Comparison of ENCODE assay signal across 15 mouse cellular contexts in the genomic region with DNA sequence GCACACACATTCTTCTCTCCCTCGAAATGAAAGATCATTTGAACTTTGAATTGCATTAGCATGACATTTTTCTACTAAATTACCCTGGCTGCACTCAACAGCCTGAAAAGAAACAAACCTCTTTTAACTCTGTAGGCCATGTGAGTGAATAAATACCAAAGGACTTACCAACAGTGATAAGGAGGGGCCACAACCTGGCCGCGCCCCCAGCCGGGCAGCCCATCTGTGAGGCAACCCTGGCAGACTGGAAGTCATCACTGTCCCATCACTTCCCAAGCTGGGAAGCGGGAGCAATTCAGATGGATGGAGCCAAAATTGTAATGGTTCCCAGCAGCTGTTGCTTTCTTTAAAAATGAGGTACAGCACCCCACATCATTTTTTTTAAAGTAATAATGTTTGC.
A peak's percentile ranks its signal among the peaks of the same experiment; 100 is the strongest.
DNase-seq lines count a peak whose midpoint lies in the region; ATAC-seq and TF ChIP-seq lines count a peak whose summit lies in the region.
"Had no signal": no experiment of that assay in that cellular context is flagged by ENCODE, and none has a peak within 500 bp of the region (broad histone marks: within the 10 kb centered on the region; RNA-seq: fewer than 3 reads in every experiment).

No protein-coding gene starts in this region.

- no peak overlapping the region for H3K9ac ChIP-seq in kidney, embryonic 14.5 days (ENCODE audit: low read depth, low read length)
- no peak overlapping the region for H3K9ac ChIP-seq in lung, postnatal 0 days (replicated peaks; ENCODE audit: low read depth)
- H3K9ac ChIP-seq: liver, embryonic 14.5 days; midbrain, embryonic 12.5 days had no signal

- no peak overlapping the region for H3K4me3 ChIP-seq in kidney, embryonic 14.5 days (ENCODE audit: low read length)
- H3K4me3 ChIP-seq in embryonic facial prominence, embryonic 10.5 days, result no peak overlapping the region
- no peak overlapping the region for H3K4me3 ChIP-seq in lung, postnatal 0 days (ENCODE audit: low read depth, low read length)
- H3K4me3 ChIP-seq: limb, embryonic 10.5 days; midbrain, embryonic 12.5 days had no signal

- no peak overlapping the region for H3K4me2 ChIP-seq in kidney, embryonic 14.5 days (replicated peaks; ENCODE audit: low read depth, low read length)
- no peak overlapping the region for H3K4me2 ChIP-seq in lung, postnatal 0 days (replicated peaks; ENCODE audit: low read depth, low read length)
- H3K4me2 ChIP-seq: midbrain, embryonic 12.5 days had no signal

- no peaks in the 10 kb centered on the region for H3K9me3 ChIP-seq in kidney, embryonic 14.5 days (ENCODE audit: control insufficient read depth, low read length)
- H3K9me3 ChIP-seq in embryonic facial prominence, embryonic 10.5 days, result no peaks in the 10 kb centered on the region
- H3K9me3 ChIP-seq in lung, postnatal 0 days (ENCODE audit: low read length), result no peaks in the 10 kb centered on the region
- H3K9me3 ChIP-seq: limb, embryonic 10.5 days; midbrain, embryonic 12.5 days had no signal

- no peaks in the 10 kb centered on the region for H3K36me3 ChIP-seq in kidney, embryonic 14.5 days (ENCODE audit: control insufficient read depth, insufficient read depth, low read length)
- no peaks in the 10 kb centered on the region for H3K36me3 ChIP-seq in embryonic facial prominence, embryonic 10.5 days (replicated peaks)
- H3K36me3 ChIP-seq in lung, postnatal 0 days (ENCODE audit: insufficient read depth, low read length), result no peaks in the 10 kb centered on the region
- H3K36me3 ChIP-seq: limb, embryonic 10.5 days; midbrain, embryonic 12.5 days had no signal

- ATAC-seq in kidney, embryonic 14.5 days (ENCODE audit: low FRiP score, low TSS enrichment), result no peak
- ATAC-seq in lung, postnatal 0 days, result no peak
- ATAC-seq in frontal cortex, adult (ENCODE audit: low TSS enrichment), result no peak

- DNase-seq in cerebellum, postnatal 14 days, result peak; percentile 36 to 44
- no peak for DNase-seq in cerebellum, adult 11 months
- DNase-seq in kidney, postnatal 10 days, result peak; percentile 12
- peak; percentile 25 for DNase-seq in embryonic facial prominence, embryonic 10.5 days (ENCODE audit: low spot score)
- peak; percentile 5 for DNase-seq in lung, postnatal 0 days (ENCODE audit: low spot score)
- no peak for DNase-seq in adrenal gland, adult 2 months
- DNase-seq: adrenal gland, postnatal 25 days; heart, postnatal 4 days; layer of hippocampus, adult 9-11 months; thymus, adult 18-20 months had no signal

- TF ChIP-seq EP300 in lung, postnatal 0 days (IDR thresholded peaks at IDR 0.05), result no peak

- no peaks in the 10 kb centered on the region for H3K4me1 ChIP-seq in kidney, embryonic 14.5 days (ENCODE audit: control insufficient read depth, insufficient read depth, low read length)
- H3K4me1 ChIP-seq in embryonic facial prominence, embryonic 10.5 days, result peaks cover 6% of the 10 kb centered on the region; the same call in 1 of the 2 replicates
- no peaks in the 10 kb centered on the region for H3K4me1 ChIP-seq in lung, postnatal 0 days (ENCODE audit: insufficient read depth, low read depth, low read length)

- WGBS in kidney, embryonic 14.5 days, result 59% methylated on average over 5 of the region's 5 CpGs
- 69% methylated on average over 5 of the region's 5 CpGs for WGBS in embryonic facial prominence, embryonic 10.5 days
- 30% methylated on average over 5 of the region's 5 CpGs for WGBS in lung, postnatal 0 days

- no peak overlapping the region for H3K27ac ChIP-seq in kidney, embryonic 14.5 days (ENCODE audit: low read depth, low read length)
- H3K27ac ChIP-seq in embryonic facial prominence, embryonic 10.5 days (replicated peaks), result no peak overlapping the region
- H3K27ac ChIP-seq in lung, postnatal 0 days (ENCODE audit: low read length), result no peak overlapping the region
- H3K27ac ChIP-seq: limb, embryonic 10.5 days; liver, embryonic 14.5 days; midbrain, embryonic 12.5 days had no signal

- TF ChIP-seq CTCF in lung, postnatal 0 days (IDR thresholded peaks at IDR 0.05), result no peak

- H3K27me3 ChIP-seq in kidney, embryonic 14.5 days (ENCODE audit: control insufficient read depth, insufficient read depth, low read length), result no peaks in the 10 kb centered on the region
- no peaks in the 10 kb centered on the region for H3K27me3 ChIP-seq in embryonic facial prominence, embryonic 10.5 days (replicated peaks; ENCODE audit: low read depth, poor library complexity, severe bottlenecking)
- H3K27me3 ChIP-seq in lung, postnatal 0 days (replicated peaks; ENCODE audit: insufficient read depth, low read length), result no peaks in the 10 kb centered on the region
- H3K27me3 ChIP-seq: midbrain, embryonic 12.5 days had no signal

Comparison
In these comparisons a context has a peak if more than half of its experiments do, and no peak if none do; other contexts are left out.
1. DNase-seq: peak in cerebellum, postnatal 14 days (2 of 2), kidney, postnatal 10 days (single experiment), embryonic facial prominence, embryonic 10.5 days (single experiment) and lung, postnatal 0 days (single experiment); none in cerebellum, adult 11 months (single experiment) and adrenal gland, adult 2 months (single experiment).